Mouse (Mus musculus): ENCODE data around the gene Sh3d21.
"Not testable (repeated sequence)": the region's sequence is repeated elsewhere in the genome, so short reads cannot be mapped to it uniquely, and the experiment has no call there.

Sh3d21 gene

DNA sequence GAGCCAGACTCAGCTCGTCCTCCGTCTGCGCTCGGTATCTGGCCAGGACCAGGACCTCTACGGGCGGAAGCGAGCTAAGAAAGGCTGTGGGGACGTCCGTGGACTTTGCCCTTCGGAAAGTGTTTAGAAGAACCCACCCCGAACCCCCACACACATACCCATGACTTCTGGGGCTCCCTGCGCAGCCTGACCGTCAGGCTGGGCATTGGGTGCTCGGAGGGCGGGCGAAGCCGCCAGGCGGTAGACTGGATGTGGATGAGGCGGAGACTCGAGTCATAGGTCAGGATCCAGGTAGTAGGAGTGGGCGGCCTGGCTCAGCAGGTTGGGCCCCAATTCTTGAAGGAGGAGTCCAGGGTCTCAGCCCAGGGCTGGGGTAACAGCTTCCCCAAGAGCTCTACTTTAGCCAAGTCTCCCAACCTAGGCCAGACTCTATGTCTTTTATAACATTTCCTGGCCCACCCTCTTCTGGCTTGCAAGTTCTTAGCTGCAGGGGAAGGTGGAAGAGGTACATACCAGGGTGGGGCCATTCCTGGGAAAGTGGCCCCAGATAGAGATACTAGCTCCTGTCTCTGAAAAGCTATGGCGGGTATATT is at the start of gene Sh3d21:
TSS of gene Sh3d21 (minus strand) at position 425 of the 593 bp plus-strand sequence.
- peak; percentile 61 to 68 for DNase-seq

GRCm38 (mm10) chr4:126207081-126207480 is 43.8 kb upstream of the Sh3d21 start:
- no peak for DNase-seq

DNA sequence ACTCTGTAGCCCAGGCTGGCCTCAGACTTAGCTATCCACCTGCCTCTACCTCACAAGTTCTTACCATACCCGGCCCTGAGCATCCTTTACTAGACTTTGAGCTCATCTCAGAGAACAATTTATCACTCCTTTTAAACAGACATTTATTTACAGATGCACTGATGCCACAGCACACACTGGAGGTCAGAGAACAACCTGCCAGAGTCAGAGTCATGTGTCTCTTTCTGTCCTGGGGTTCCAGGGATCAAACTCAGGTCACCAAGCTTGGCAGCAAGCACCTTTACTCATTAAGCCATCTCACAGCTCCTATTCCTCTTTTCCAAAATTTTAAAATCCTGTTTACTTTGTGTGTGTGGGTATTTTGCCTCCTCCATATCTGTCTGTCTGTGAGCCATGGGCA is 42.1 kb upstream of the Sh3d21 start:
- peak in 1 of 2 experiments; percentile 41 for DNase-seq

- DNase-seq, result no peak
Measured at GRCm38 (mm10) chr4:126204661-126205230, 41.5 kb upstream of the Sh3d21 start.

GRCm38 (mm10) chr4:126204016-126204415 is 40.7 kb upstream of the Sh3d21 start:
- DNase-seq, result no peak

DNA sequence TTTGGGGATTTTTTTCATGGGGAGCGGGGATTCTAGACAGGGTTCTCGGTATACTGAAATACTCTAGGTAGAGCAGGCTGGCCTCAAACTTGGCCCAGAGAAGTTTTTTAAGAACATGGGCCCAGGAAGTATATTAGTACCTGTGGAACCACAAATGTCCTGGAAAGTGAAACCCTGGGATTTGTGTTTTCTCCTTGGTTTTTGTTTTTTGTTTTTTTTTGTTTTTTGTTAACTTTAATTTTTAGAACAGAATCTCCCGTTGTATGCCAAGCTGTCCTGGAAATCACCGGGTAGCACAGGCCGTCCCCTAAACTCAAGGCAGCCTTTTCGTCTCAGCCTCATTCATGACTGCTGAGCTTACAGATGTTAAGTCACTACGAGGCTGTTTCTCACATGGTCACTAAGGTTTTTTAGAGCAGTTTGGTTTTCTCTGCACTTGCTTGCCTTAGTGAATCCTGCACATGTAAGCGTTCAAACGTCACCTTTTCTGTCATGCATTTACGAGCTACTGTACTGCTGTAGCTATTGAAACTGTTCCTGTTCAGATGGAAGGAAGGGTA is 40.1 kb upstream of the Sh3d21 start:
- no peak for DNase-seq

- peak; percentile 99 to 100 for DNase-seq
Measured at GRCm38 (mm10) chr4:126202303-126203181, 39.3 kb upstream of the Sh3d21 start, which contains the start of gene Thrap3. Gene Thrap3, minus strand, starts transcription at chr4:126202760.

GRCm38 (mm10) chr4:126201514-126202302 is 38.4 kb upstream of the Sh3d21 start:
- peak; percentile 30 to 52 for DNase-seq

GRCm38 (mm10) chr4:126200656-126201055 is 37.4 kb upstream of the Sh3d21 start:
- DNase-seq, result no peak

DNA sequence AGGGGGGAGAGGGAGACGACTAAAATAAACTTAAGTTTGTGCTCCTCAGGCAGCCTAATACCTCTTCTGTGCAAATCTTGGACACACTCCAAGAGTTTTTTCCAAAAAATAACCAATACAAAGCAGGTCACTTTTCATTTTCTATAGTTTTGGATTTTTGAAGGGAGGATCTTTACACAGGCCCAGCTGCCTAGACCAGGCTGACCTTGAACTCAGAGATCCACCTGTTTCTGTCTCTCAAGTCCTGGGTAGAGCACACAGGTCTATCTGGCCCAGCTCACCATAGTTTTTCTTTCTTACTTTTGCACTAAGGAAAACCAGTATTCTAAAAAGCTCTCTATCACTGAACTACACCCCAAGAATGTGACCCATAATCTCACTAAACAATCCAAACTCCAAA is 36.7 kb upstream of the Sh3d21 start:
- no peak for DNase-seq

DNA sequence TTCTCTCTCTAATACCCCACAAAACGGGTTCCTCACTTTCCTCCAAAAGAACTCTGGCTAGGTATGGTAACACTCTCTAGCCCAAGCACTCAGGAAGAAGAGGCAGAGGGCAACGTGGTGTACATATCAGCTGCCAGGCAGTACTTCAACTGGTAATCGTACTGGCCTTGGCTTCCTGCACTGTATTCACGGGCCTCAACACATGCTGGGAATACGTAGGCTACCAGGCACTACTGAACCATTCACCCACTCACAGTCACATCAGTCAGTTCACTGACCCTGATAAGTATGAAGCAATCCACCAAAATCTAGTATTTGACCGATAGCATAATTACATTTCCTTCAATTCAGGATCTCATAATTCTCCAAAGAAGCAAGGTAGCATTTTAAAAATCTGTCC is 36.3 kb upstream of the Sh3d21 start:
- no peak for DNase-seq

DNA sequence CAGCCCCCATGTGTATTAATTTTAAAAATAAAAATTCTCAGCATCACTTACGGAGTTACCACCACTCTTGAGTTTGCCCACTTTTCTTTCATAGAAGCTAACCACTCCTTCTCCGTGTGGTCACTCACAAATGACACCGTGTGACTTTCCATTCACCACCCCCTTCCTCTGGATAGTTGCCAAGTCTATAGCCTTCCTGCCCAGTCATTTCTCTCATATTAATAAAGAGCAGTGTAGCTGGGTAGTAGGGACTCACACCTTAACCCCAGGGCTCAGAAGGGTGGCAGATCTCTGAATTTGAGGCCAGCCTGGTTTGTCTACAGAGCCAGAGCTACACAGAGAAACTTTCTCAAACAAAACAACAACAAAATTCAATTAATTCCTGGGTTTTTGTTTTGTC is 34.2 kb upstream of the Sh3d21 start:
- peak; percentile 31 to 56 for DNase-seq

- DNase-seq, result no peak
Measured at GRCm38 (mm10) chr4:126194916-126195315, 31.6 kb upstream of the Sh3d21 start.

GRCm38 (mm10) chr4:126194216-126194615 is 30.9 kb upstream of the Sh3d21 start:
- no peak for DNase-seq

DNA sequence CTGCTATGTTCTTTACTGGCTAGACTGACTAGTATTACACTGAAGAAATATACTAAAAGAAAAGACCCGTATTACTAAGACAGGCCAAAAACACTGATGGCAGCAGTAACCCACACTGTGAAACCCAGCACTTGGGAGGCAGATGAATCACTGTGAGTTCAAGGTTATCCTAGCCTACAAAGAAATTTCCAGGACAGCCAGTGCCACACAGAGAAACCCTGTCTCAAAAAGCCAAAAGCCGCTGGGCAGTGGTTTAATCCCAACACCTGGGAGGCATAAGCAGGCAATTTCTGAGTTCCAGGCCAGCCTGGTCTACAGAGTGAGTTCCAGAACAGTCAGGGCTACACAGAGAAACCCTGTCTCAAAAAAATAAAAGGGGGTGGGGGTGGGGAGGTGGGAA is 27.3 kb upstream of the Sh3d21 start:
- no peak for DNase-seq

GRCm38 (mm10) chr4:126187096-126187495 is 23.8 kb upstream of the Sh3d21 start:
- peak in 1 of 2 experiments; percentile 54 for DNase-seq

DNA sequence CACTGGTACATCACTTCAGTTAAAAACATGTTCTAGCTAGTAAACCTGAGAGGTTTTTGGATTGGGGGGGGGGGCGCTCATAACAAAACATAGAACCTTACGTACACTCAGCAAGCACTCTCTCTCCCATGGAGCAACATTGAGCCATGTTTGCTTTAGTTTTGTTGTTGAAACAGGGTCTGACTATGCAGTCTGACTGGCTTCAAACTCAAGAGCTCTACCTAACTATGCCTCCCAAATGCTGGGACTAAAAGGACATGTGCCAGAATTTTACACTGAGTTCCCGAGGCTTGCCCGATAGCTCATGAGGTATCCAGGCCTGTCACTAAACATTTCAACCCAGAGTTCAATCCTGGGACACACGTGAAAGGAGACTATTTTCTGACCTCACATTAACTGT is 19.7 kb upstream of the Sh3d21 start:
- no peak for DNase-seq

DNA sequence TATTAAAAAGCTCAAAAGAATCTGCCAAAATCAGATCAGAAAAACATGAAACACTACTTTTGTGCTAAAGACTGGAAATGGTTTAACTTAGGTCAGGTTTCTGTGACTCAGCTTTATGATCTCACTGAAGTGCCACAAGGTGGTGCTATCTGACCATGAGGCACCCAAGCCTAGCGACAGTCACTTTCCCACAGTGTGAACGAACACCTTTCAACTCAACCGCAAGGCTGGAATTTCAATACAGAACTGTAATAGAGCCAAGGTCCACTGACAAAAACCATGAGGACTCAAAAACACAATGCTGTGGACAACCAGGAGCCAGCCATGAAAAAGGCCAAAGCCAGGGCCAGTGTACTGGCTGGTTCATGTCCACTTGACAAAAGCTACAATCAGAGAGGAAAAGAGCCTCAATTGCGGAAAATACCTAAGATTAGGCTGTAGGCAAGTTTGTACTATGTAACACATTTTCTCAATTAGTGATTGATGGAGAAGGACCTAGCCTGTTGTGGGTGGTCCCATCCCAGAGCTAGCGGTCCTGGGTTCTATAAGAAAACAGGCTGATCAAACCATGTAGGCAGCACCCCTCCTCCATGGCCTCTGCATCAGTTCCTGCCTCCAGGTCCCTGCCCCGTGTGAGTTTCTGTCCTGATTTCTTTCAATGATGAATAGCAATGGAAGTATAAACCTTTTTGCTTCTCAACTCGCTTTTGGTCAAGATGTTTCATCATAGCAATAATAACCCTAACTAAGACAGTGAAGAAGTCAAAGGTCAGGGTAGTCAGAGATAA is 18.1 kb upstream of the Sh3d21 start:
- peak; percentile 73 to 76 for DNase-seq

DNA sequence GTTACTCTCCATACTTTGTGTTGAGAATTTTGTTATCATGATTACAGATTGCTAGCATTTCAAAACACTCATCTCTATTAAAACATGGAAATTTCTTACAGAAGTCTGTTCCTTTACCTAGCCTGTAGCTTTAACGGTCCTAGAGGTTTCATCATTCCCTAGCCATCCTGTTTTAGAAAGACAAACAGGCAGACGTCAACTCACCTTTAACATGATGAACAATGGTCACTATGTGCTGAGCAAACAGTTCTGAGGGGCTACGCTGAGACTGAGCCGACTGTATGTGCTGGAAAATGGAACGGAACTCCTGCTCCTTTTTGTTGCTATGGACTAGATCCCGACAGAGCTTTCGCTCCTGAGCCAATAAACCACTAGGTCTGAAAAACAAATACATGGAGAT is 12.7 kb upstream of the Sh3d21 start:
- DNase-seq, result not testable (repeated sequence)

DNA sequence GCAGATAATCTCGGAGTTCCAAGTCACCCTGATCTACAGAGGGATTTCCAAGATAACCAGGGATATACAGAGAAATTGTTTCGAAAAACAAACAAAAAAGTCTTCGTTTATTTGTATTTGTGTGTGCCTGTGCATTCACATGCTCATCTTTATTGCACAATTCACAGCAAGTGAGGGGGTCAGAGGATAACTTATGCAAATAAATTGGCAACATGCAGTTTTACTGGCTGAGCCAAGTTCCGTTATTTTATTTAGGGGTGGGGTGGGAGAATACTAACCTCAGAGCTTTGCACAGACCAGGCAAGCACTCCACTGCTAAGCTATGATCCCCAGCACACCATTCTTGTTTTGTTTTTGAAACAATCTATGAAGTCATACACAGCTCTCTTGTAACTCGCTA is 10.5 kb upstream of the Sh3d21 start:
- DNase-seq, result no peak

- not testable (repeated sequence) for DNase-seq
Measured at GRCm38 (mm10) chr4:126170737-126171136, 7.4 kb upstream of the Sh3d21 start.

- DNase-seq, result peak in 1 of 2 experiments; percentile 63
Measured at GRCm38 (mm10) chr4:126168851-126169250, 5.6 kb upstream of the Sh3d21 start.
